Mouse (Mus musculus): Measurements from ENCODE around the gene Ticrr. TPM values are rescaled to one million over a fixed set of nuclear protein-coding genes. Genes with fewer than 3 reads are reported as not detected.
A peak's percentile ranks its signal among the peaks of the same experiment; 100 is the strongest.

Ticrr gene
- 18.7 and 19.8 TPM in 2 replicates for polyA plus RNA-seq (2014; fragmentation: Nextera tagmentation; extraction: Ambion mirVana)

DNA sequence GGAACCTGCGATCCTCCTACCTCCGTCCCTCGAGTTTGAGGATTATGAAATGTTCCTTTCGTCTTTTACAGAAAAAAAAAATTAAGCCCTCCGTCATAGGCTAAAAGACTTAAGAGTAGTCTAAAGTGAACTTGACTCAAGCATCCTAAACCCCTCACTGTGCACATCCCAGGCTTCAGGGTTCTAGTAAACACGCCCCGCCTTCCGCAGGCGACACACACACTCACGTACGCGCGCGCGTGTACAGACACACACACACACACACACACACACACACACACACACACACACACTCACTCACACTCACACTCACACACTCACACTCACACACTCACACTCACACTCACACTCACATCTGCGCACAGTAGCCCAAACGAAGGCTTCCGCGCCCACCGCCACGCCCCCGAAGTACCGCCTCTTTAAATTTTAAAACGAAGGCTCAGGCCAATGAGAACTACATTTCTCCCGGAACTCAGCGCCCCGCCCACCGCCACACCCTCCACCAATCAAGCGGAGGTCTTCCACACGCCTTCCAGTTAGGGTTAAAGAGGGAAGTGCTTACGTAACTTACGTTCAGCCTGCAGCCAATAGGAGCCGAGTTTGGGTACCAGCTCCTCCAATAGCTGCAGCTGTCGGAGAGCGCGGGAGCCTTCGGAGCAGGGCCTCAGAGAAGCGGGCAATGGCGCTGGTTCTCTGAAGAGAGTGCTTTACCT lies at the start of gene Ticrr:
Gene Ticrr (plus strand): TSS at position 619 of the 713 bp plus-strand sequence.
- H3K9me3 ChIP-seq (ENCODE audit: control insufficient read depth, low read length): no peaks in the 10 kb centered on the region
- H3K4me1 ChIP-seq (ENCODE audit: control insufficient read depth, insufficient read depth, low read length): peaks cover 5% of the 10 kb centered on the region; the same call in 1 of the 2 replicates
- 2% methylated on average over 38 of the region's 39 CpGs for WGBS
- H3K27ac ChIP-seq (replicated peaks; ENCODE audit: low read depth, low read length): 0 out of 2 replicates have a peak within 1 kb of the TSS, but pooled peaks have one; percentile 5
- H3K27me3 ChIP-seq (ENCODE audit: control insufficient read depth, insufficient read depth, low read length): no peaks in the 10 kb centered on the region
- peak within 1 kb of the TSS; percentile 89 for H3K9ac ChIP-seq (ENCODE audit: low read length)
- H3K4me2 ChIP-seq (ENCODE audit: low read depth, severe bottlenecking): peak within 1 kb of the TSS; percentile 50
- ATAC-seq (ENCODE audit: insufficient number of reproducible peaks, low FRiP score, low TSS enrichment, low read depth): peak; percentile 99
- H3K36me3 ChIP-seq (ENCODE audit: control insufficient read depth, insufficient read depth, low read length): peaks cover 2% of the 10 kb centered on the region
- DNase-seq (ENCODE audit: low spot score): peak; percentile 98
- H3K4me3 ChIP-seq (ENCODE audit: low read depth, low read length): peak within 1 kb of the TSS; percentile 98

GRCm38 (mm10) chr7:79611901-79612300 lies 48.1 kb upstream of the Ticrr start:
- DNase-seq (ENCODE audit: low spot score): no peak
- no peaks in the 10 kb centered on the region for H3K36me3 ChIP-seq (ENCODE audit: control insufficient read depth, insufficient read depth, low read length)
- no peak for ATAC-seq (ENCODE audit: insufficient number of reproducible peaks, low FRiP score, low TSS enrichment, low read depth)
- H3K4me3 ChIP-seq (ENCODE audit: low read depth, low read length): no peak overlapping the region
- peaks cover 30% of the 10 kb centered on the region for H3K27me3 ChIP-seq (ENCODE audit: control insufficient read depth, insufficient read depth, low read length)
- H3K9ac ChIP-seq (ENCODE audit: low read length): no peak overlapping the region
- H3K27ac ChIP-seq (replicated peaks; ENCODE audit: low read depth, low read length): no peak overlapping the region
- WGBS: 77% methylated on average over 9 of the region's 9 CpGs
- no peaks in the 10 kb centered on the region for H3K9me3 ChIP-seq (ENCODE audit: control insufficient read depth, low read length)
- H3K4me2 ChIP-seq (ENCODE audit: low read depth, severe bottlenecking): no peak overlapping the region
- no peaks in the 10 kb centered on the region for H3K4me1 ChIP-seq (ENCODE audit: control insufficient read depth, insufficient read depth, low read length)

- 18% methylated on average over 6 of the region's 6 CpGs for WGBS
- Histone ChIP-seq H3K4me3 (ENCODE audit: low read depth, low read length) (no peak overlapping the region), H3K4me2 (ENCODE audit: low read depth, severe bottlenecking) (no peak overlapping the region), H3K27me3 (ENCODE audit: control insufficient read depth, insufficient read depth, low read length) (peaks cover 36% of the 10 kb centered on the region), H3K36me3 (ENCODE audit: control insufficient read depth, insufficient read depth, low read length) (no peaks in the 10 kb centered on the region), H3K27ac (replicated peaks; ENCODE audit: low read depth, low read length) (no peak overlapping the region), H3K9ac (ENCODE audit: low read length) (no peak overlapping the region), H3K4me1 (ENCODE audit: control insufficient read depth, insufficient read depth, low read length) (no peaks in the 10 kb centered on the region), H3K9me3 (ENCODE audit: control insufficient read depth, low read length) (no peaks in the 10 kb centered on the region)
- DNase-seq (ENCODE audit: low spot score) (peak; percentile 69), ATAC-seq (ENCODE audit: insufficient number of reproducible peaks, low FRiP score, low TSS enrichment, low read depth) (no peak)
Observed at GRCm38 (mm10) chr7:79612783-79613182, 47.2 kb upstream of the Ticrr start.

GRCm38 (mm10) chr7:79613314-79613713 lies 46.7 kb upstream of the Ticrr start:
- Histone ChIP-seq H3K36me3 (ENCODE audit: control insufficient read depth, insufficient read depth, low read length) (no peaks in the 10 kb centered on the region), H3K27me3 (ENCODE audit: control insufficient read depth, insufficient read depth, low read length) (peaks cover 36% of the 10 kb centered on the region), H3K4me2 (ENCODE audit: low read depth, severe bottlenecking) (no peak overlapping the region), H3K4me1 (ENCODE audit: control insufficient read depth, insufficient read depth, low read length) (no peaks in the 10 kb centered on the region), H3K9me3 (ENCODE audit: control insufficient read depth, low read length) (no peaks in the 10 kb centered on the region), H3K4me3 (ENCODE audit: low read depth, low read length) (no peak overlapping the region), H3K27ac (replicated peaks; ENCODE audit: low read depth, low read length) (no peak overlapping the region), H3K9ac (ENCODE audit: low read length) (no peak overlapping the region)
- no peak for ATAC-seq (ENCODE audit: insufficient number of reproducible peaks, low FRiP score, low TSS enrichment, low read depth)
- DNase-seq (ENCODE audit: low spot score): no peak
- WGBS: 62% methylated on average over 11 of the region's 11 CpGs

- no peak overlapping the region for H3K4me2 ChIP-seq (ENCODE audit: low read depth, severe bottlenecking)
- H3K36me3 ChIP-seq (ENCODE audit: control insufficient read depth, insufficient read depth, low read length): no peaks in the 10 kb centered on the region
- H3K27ac ChIP-seq (replicated peaks; ENCODE audit: low read depth, low read length): no peak overlapping the region
- no peak for DNase-seq (ENCODE audit: low spot score)
- H3K27me3 ChIP-seq (ENCODE audit: control insufficient read depth, insufficient read depth, low read length): peaks cover 37% of the 10 kb centered on the region
- 65% methylated on average over 4 of the region's 4 CpGs for WGBS
- no peaks in the 10 kb centered on the region for H3K4me1 ChIP-seq (ENCODE audit: control insufficient read depth, insufficient read depth, low read length)
- no peak overlapping the region for H3K9ac ChIP-seq (ENCODE audit: low read length)
- H3K9me3 ChIP-seq (ENCODE audit: control insufficient read depth, low read length): no peaks in the 10 kb centered on the region
- no peak overlapping the region for H3K4me3 ChIP-seq (ENCODE audit: low read depth, low read length)
- ATAC-seq (ENCODE audit: insufficient number of reproducible peaks, low FRiP score, low TSS enrichment, low read depth): no peak
Observed at GRCm38 (mm10) chr7:79615008-79615407, 45.0 kb upstream of the Ticrr start.

DNA sequence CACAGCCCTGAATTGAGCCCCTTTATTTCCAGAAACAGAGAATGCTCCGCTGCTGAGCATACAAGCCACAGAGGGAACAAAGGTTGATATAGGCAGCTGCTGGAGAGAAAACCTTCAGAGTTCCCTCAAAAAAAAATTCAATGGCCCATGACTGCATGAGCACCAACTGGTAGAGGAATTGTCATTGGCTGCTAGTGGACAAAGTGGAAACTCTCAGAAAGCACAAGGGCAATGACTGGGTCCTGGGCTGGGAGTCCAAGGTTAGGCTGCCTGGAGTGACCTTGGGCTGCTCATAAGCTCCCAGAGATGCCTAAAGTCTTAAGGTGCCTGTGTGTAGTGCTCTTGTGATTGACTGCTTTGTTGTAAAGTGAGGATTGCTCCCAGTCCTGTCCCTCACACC lies 44.1 kb upstream of the Ticrr start:
- WGBS: 61% methylated on average over 1 of the region's 1 CpGs
- no peak overlapping the region for H3K9ac ChIP-seq (ENCODE audit: low read length)
- no peak overlapping the region for H3K4me2 ChIP-seq (ENCODE audit: low read depth, severe bottlenecking)
- H3K36me3 ChIP-seq (ENCODE audit: control insufficient read depth, insufficient read depth, low read length): no peaks in the 10 kb centered on the region
- H3K27ac ChIP-seq (replicated peaks; ENCODE audit: low read depth, low read length): no peak overlapping the region
- DNase-seq (ENCODE audit: low spot score): no peak
- peaks cover 37% of the 10 kb centered on the region for H3K27me3 ChIP-seq (ENCODE audit: control insufficient read depth, insufficient read depth, low read length)
- H3K4me3 ChIP-seq (ENCODE audit: low read depth, low read length): no peak overlapping the region
- ATAC-seq (ENCODE audit: insufficient number of reproducible peaks, low FRiP score, low TSS enrichment, low read depth): no peak
- H3K9me3 ChIP-seq (ENCODE audit: control insufficient read depth, low read length): no peaks in the 10 kb centered on the region
- H3K4me1 ChIP-seq (ENCODE audit: control insufficient read depth, insufficient read depth, low read length): no peaks in the 10 kb centered on the region

DNA sequence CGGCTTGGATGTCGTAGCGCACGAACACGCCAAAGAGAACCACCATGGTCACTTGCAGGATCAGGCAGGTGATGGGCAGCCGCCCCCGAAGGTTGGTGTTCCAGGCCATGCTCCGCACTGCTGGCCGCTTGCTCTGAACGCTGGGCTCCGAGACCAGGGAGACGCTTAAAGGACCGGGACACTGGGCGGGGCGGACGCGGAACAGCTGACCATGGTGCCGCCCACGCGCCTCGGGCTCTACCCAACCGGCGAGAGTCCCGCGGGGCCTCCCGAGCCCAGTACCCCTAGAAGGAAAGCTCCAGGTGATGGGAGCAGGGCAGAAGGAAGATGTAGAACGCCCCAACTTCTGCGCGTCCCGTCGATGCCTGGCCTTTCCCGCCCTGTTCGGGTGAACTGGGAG lies 42.6 kb upstream of the Ticrr start, which contains the start of gene Rhcg:
Gene Rhcg (minus strand): TSS at position 240 of the 400 bp plus-strand sequence.
- Histone ChIP-seq H3K27ac (replicated peaks; ENCODE audit: low read depth, low read length) (no peak within 1 kb of the TSS), H3K9me3 (ENCODE audit: control insufficient read depth, low read length) (no peaks in the 10 kb centered on the region), H3K9ac (ENCODE audit: low read length) (no peak within 1 kb of the TSS), H3K4me3 (ENCODE audit: low read depth, low read length) (0 out of 2 replicates have a peak within 1 kb of the TSS, but pooled peaks have one; percentile 15), H3K4me2 (ENCODE audit: low read depth, severe bottlenecking) (peak within 1 kb of the TSS; percentile 25; the same call in 1 of the 2 replicates), H3K4me1 (ENCODE audit: control insufficient read depth, insufficient read depth, low read length) (no peaks in the 10 kb centered on the region), H3K36me3 (ENCODE audit: control insufficient read depth, insufficient read depth, low read length) (no peaks in the 10 kb centered on the region), H3K27me3 (ENCODE audit: control insufficient read depth, insufficient read depth, low read length) (peaks cover 37% of the 10 kb centered on the region)
- DNase-seq (ENCODE audit: low spot score) (peak; percentile 35), ATAC-seq (ENCODE audit: insufficient number of reproducible peaks, low FRiP score, low TSS enrichment, low read depth) (no peak)
- 6% methylated on average over 33 of the region's 33 CpGs for WGBS

GRCm38 (mm10) chr7:79619493-79619892 lies 40.5 kb upstream of the Ticrr start:
- no peaks in the 10 kb centered on the region for H3K36me3 ChIP-seq (ENCODE audit: control insufficient read depth, insufficient read depth, low read length)
- no peak overlapping the region for H3K9ac ChIP-seq (ENCODE audit: low read length)
- no peak overlapping the region for H3K4me2 ChIP-seq (ENCODE audit: low read depth, severe bottlenecking)
- 63% methylated on average over 4 of the region's 4 CpGs for WGBS
- H3K4me3 ChIP-seq (ENCODE audit: low read depth, low read length): no peak overlapping the region
- no peaks in the 10 kb centered on the region for H3K4me1 ChIP-seq (ENCODE audit: control insufficient read depth, insufficient read depth, low read length)
- H3K27me3 ChIP-seq (ENCODE audit: control insufficient read depth, insufficient read depth, low read length): peaks cover 37% of the 10 kb centered on the region
- ATAC-seq (ENCODE audit: insufficient number of reproducible peaks, low FRiP score, low TSS enrichment, low read depth): no peak
- no peaks in the 10 kb centered on the region for H3K9me3 ChIP-seq (ENCODE audit: control insufficient read depth, low read length)
- DNase-seq (ENCODE audit: low spot score): no peak
- no peak overlapping the region for H3K27ac ChIP-seq (replicated peaks; ENCODE audit: low read depth, low read length)
